Mouse (Mus musculus): ENCODE data around the gene Slc24a3. TPM values are rescaled to one million over a fixed set of nuclear protein-coding genes. Genes with fewer than 3 reads are reported as not detected.

The Slc24a3 gene
- total RNA-seq, 2 experiments from 2014 or later: 0.33 to 1.8 TPM

GRCm38 (mm10) chr2:145510650-145511225 is 343.2 kb downstream of the Slc24a3 start:
- no peak for ATAC-seq (replicated peaks; ENCODE audit: low FRiP score, low TSS enrichment, poor library complexity, severe bottlenecking)

- ATAC-seq (replicated peaks; ENCODE audit: low FRiP score, low TSS enrichment, poor library complexity, severe bottlenecking): no peak
Observed at GRCm38 (mm10) chr2:145515956-145516355, 348.4 kb downstream of the Slc24a3 start.

- ATAC-seq (replicated peaks; ENCODE audit: low FRiP score, low TSS enrichment, poor library complexity, severe bottlenecking): peak; percentile 95
Observed at GRCm38 (mm10) chr2:145517346-145517745, 349.8 kb downstream of the Slc24a3 start.

GRCm38 (mm10) chr2:145522017-145522416 is 354.5 kb downstream of the Slc24a3 start:
- no peak for ATAC-seq (replicated peaks; ENCODE audit: low FRiP score, low TSS enrichment, poor library complexity, severe bottlenecking)

- no peak for ATAC-seq (replicated peaks; ENCODE audit: low FRiP score, low TSS enrichment, poor library complexity, severe bottlenecking)
Observed at GRCm38 (mm10) chr2:145523381-145523780, 355.8 kb downstream of the Slc24a3 start.

- ATAC-seq (replicated peaks; ENCODE audit: low FRiP score, low TSS enrichment, poor library complexity, severe bottlenecking): no peak
Observed at GRCm38 (mm10) chr2:145527151-145527550, 359.6 kb downstream of the Slc24a3 start.

- ATAC-seq (replicated peaks; ENCODE audit: low FRiP score, low TSS enrichment, poor library complexity, severe bottlenecking): no peak
Observed at GRCm38 (mm10) chr2:145530941-145531353, 363.4 kb downstream of the Slc24a3 start.

- ATAC-seq (replicated peaks; ENCODE audit: low FRiP score, low TSS enrichment, poor library complexity, severe bottlenecking): no peak
Observed at GRCm38 (mm10) chr2:145533086-145533485, 365.5 kb downstream of the Slc24a3 start.

- no peak for ATAC-seq (replicated peaks; ENCODE audit: low FRiP score, low TSS enrichment, poor library complexity, severe bottlenecking)
Observed at GRCm38 (mm10) chr2:145535307-145535706, 367.8 kb downstream of the Slc24a3 start.

GRCm38 (mm10) chr2:145535774-145536173 is 368.2 kb downstream of the Slc24a3 start:
- no peak for ATAC-seq (replicated peaks; ENCODE audit: low FRiP score, low TSS enrichment, poor library complexity, severe bottlenecking)

- no peak for ATAC-seq (replicated peaks; ENCODE audit: low FRiP score, low TSS enrichment, poor library complexity, severe bottlenecking)
Observed at GRCm38 (mm10) chr2:145536986-145537385, 369.4 kb downstream of the Slc24a3 start.

GRCm38 (mm10) chr2:145541695-145542094 is 374.1 kb downstream of the Slc24a3 start:
- no peak for ATAC-seq (replicated peaks; ENCODE audit: low FRiP score, low TSS enrichment, poor library complexity, severe bottlenecking)

- no peak for ATAC-seq (replicated peaks; ENCODE audit: low FRiP score, low TSS enrichment, poor library complexity, severe bottlenecking)
Observed at GRCm38 (mm10) chr2:145546071-145546470, 378.5 kb downstream of the Slc24a3 start.

GRCm38 (mm10) chr2:145554722-145555252 is 387.2 kb downstream of the Slc24a3 start:
- ATAC-seq (replicated peaks; ENCODE audit: low FRiP score, low TSS enrichment, poor library complexity, severe bottlenecking): no peak

GRCm38 (mm10) chr2:145555713-145556112 is 388.2 kb downstream of the Slc24a3 start:
- ATAC-seq (replicated peaks; ENCODE audit: low FRiP score, low TSS enrichment, poor library complexity, severe bottlenecking): no peak

GRCm38 (mm10) chr2:145557361-145557931 is 389.9 kb downstream of the Slc24a3 start:
- ATAC-seq (replicated peaks; ENCODE audit: low FRiP score, low TSS enrichment, poor library complexity, severe bottlenecking): peak; percentile 92

- peak; percentile 78 for ATAC-seq (replicated peaks; ENCODE audit: low FRiP score, low TSS enrichment, poor library complexity, severe bottlenecking)
Observed at GRCm38 (mm10) chr2:145562493-145562892, 394.9 kb downstream of the Slc24a3 start.

- ATAC-seq (replicated peaks; ENCODE audit: low FRiP score, low TSS enrichment, poor library complexity, severe bottlenecking): no peak
Observed at GRCm38 (mm10) chr2:145564596-145564995, 397.0 kb downstream of the Slc24a3 start.

- ATAC-seq (replicated peaks; ENCODE audit: low FRiP score, low TSS enrichment, poor library complexity, severe bottlenecking): no peak
Observed at GRCm38 (mm10) chr2:145566904-145567303, 399.4 kb downstream of the Slc24a3 start.

- ATAC-seq (replicated peaks; ENCODE audit: low FRiP score, low TSS enrichment, poor library complexity, severe bottlenecking): no peak
Observed at GRCm38 (mm10) chr2:145571943-145572342, 404.4 kb downstream of the Slc24a3 start.

- ATAC-seq (replicated peaks; ENCODE audit: low FRiP score, low TSS enrichment, poor library complexity, severe bottlenecking): no peak
Observed at GRCm38 (mm10) chr2:145574148-145574547, 406.6 kb downstream of the Slc24a3 start.

Measured in megakaryocyte-erythroid progenitor cell, adult 5-6 weeks (primary cell).